Comparison of ENCODE assay signal across 24 mouse cellular contexts in the genomic region with DNA sequence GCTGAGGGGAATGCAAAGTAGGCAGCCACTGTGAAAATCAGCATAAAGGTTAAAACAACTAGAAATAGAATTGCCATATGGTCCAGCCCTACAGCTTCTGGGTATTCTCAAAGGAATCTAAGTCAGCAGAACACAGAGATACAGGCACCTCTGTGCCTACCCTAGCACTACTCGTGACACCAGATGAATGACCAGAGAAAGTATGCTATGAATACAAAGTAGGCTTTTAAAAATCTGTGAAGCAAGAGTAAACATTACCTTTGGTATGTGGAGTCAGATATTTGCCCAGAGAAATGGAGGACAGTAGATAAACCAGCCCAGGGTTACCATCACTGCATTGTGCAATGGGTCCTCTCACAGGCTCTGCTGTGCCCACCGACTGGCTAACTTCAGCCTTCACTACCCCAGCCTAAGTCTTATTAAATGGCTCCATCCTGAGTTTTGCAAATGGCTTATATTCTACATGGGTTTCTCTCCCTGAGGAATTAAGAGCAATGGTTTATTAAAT. TPM values are rescaled to one million over a fixed set of nuclear protein-coding genes. Genes with fewer than 3 reads are reported as not detected.
DNase-seq lines count a peak whose midpoint lies in the region; ATAC-seq and TF ChIP-seq lines count a peak whose summit lies in the region.
"Had no signal": no experiment of that assay in that cellular context is flagged by ENCODE, and none has a peak within 500 bp of the region (broad histone marks: within the 10 kb centered on the region; RNA-seq: fewer than 3 reads in every experiment).

No protein-coding gene starts in this region.

- H3K4me1 ChIP-seq in heart, embryonic 10.5 days: peaks cover 22% of the 10 kb centered on the region
- no peaks in the 10 kb centered on the region for H3K4me1 ChIP-seq in liver, embryonic 12.5 days
- no peaks in the 10 kb centered on the region; the same call in 1 of the 2 replicates for H3K4me1 ChIP-seq in liver, embryonic 11.5 days (replicated peaks; ENCODE audit: control insufficient read depth, insufficient read depth, low read length)
- no peaks in the 10 kb centered on the region for H3K4me1 ChIP-seq in liver, embryonic 14.5 days (replicated peaks; ENCODE audit: control insufficient read depth in 2 of 2, insufficient read depth in 2 of 2, low read length in 1 of 2)
- H3K4me1 ChIP-seq: embryonic facial prominence, embryonic 13.5 days; hindbrain, embryonic 15.5 days had no signal

- peak; percentile 39 for DNase-seq in heart, adult 11 months
- no peak for DNase-seq in heart, embryonic 10.5 days (ENCODE audit: low spot score)
- DNase-seq in liver, embryonic 11.5 days (ENCODE audit: low spot score): no peak
- DNase-seq in liver, embryonic 14.5 days (ENCODE audit: low read depth in 3 of 3, low spot score in 3 of 3): peak in 2 of 3 experiments; percentile 2 to 11
- no peak for DNase-seq in left cerebral cortex, adult 18-20 months (ENCODE audit: low spot score in 2 of 2)
- DNase-seq in right cerebral cortex, postnatal 14 days: no peak
- DNase-seq: adrenal gland, adult 2 months; adrenal gland, postnatal 25 days; cerebellum, adult 11-12 months; cerebellum, adult 9-10 months; cerebellum, postnatal 36 days; gastrocnemius, postnatal 36 days; heart, adult 2 months; heart, postnatal 36 days had no signal

- no peak for TF ChIP-seq CTCF in liver, embryonic 14.5 days (IDR thresholded peaks at IDR 0.05; ENCODE audit: low read depth)

- no peaks in the 10 kb centered on the region for H3K36me3 ChIP-seq in heart, embryonic 10.5 days
- no peaks in the 10 kb centered on the region for H3K36me3 ChIP-seq in liver, embryonic 12.5 days
- H3K36me3 ChIP-seq in liver, embryonic 11.5 days (ENCODE audit: control insufficient read depth, insufficient read depth, low read length): no peaks in the 10 kb centered on the region
- H3K36me3 ChIP-seq in liver, embryonic 14.5 days (replicated peaks; ENCODE audit: control insufficient read depth, insufficient read depth, low read depth): no peaks in the 10 kb centered on the region
- H3K36me3 ChIP-seq: embryonic facial prominence, embryonic 13.5 days; forebrain, embryonic 12.5 days; heart, embryonic 13.5 days; hindbrain, embryonic 15.5 days had no signal

- H3K4me3 ChIP-seq in heart, embryonic 10.5 days: no peak overlapping the region
- H3K4me3 ChIP-seq in liver, embryonic 12.5 days: no peak overlapping the region
- H3K4me3 ChIP-seq in liver, embryonic 11.5 days (ENCODE audit: low read depth, low read length): no peak overlapping the region
- H3K4me3 ChIP-seq in liver, embryonic 14.5 days (ENCODE audit: insufficient read depth in 1 of 2, low read depth in 2 of 2, low read length in 2 of 2): no peak overlapping the region
- H3K4me3 ChIP-seq: embryonic facial prominence, embryonic 13.5 days; forebrain, embryonic 12.5 days; heart, adult 2 months; heart, embryonic 13.5 days; hindbrain, embryonic 15.5 days had no signal

- 75% methylated on average over 2 of the region's 2 CpGs for WGBS in heart, embryonic 10.5 days
- WGBS in liver, embryonic 12.5 days (ENCODE audit: insufficient replicate concordance): 57% methylated on average over 2 of the region's 2 CpGs
- WGBS in liver, embryonic 11.5 days: 70% methylated on average over 2 of the region's 2 CpGs
- 63% methylated on average over 2 of the region's 2 CpGs for WGBS in liver, embryonic 14.5 days (ENCODE audit: insufficient replicate concordance)

- H3K27me3 ChIP-seq in heart, embryonic 10.5 days (ENCODE audit: insufficient read depth, poor library complexity, severe bottlenecking): no peaks in the 10 kb centered on the region
- H3K27me3 ChIP-seq in liver, embryonic 12.5 days (replicated peaks): no peaks in the 10 kb centered on the region
- no peaks in the 10 kb centered on the region for H3K27me3 ChIP-seq in liver, embryonic 11.5 days (replicated peaks; ENCODE audit: control insufficient read depth, insufficient read depth, low read length)
- H3K27me3 ChIP-seq in liver, embryonic 14.5 days (ENCODE audit: control insufficient read depth, insufficient read depth, low read length): no peaks in the 10 kb centered on the region
- H3K27me3 ChIP-seq: embryonic facial prominence, embryonic 13.5 days; forebrain, embryonic 12.5 days; heart, embryonic 13.5 days; hindbrain, embryonic 15.5 days had no signal

- H3K9ac ChIP-seq in liver, embryonic 12.5 days: no peak overlapping the region
- H3K9ac ChIP-seq in liver, embryonic 11.5 days (ENCODE audit: low read depth, low read length): no peak overlapping the region
- no peak overlapping the region for H3K9ac ChIP-seq in liver, embryonic 14.5 days (replicated peaks)
- H3K9ac ChIP-seq: embryonic facial prominence, embryonic 13.5 days; forebrain, embryonic 12.5 days; heart, embryonic 13.5 days; hindbrain, embryonic 15.5 days had no signal

- no peaks in the 10 kb centered on the region for H3K9me3 ChIP-seq in heart, embryonic 10.5 days
- H3K9me3 ChIP-seq in liver, embryonic 12.5 days (replicated peaks): no peaks in the 10 kb centered on the region
- H3K9me3 ChIP-seq in liver, embryonic 11.5 days (ENCODE audit: control insufficient read depth, low read length): no peaks in the 10 kb centered on the region
- no peaks in the 10 kb centered on the region for H3K9me3 ChIP-seq in liver, embryonic 14.5 days (ENCODE audit: control insufficient read depth, low read length)
- H3K9me3 ChIP-seq: embryonic facial prominence, embryonic 13.5 days; forebrain, embryonic 12.5 days; heart, embryonic 13.5 days; hindbrain, embryonic 15.5 days had no signal

- H3K4me2 ChIP-seq in liver, embryonic 12.5 days: no peak overlapping the region
- no peak overlapping the region for H3K4me2 ChIP-seq in liver, embryonic 11.5 days
- no peak overlapping the region for H3K4me2 ChIP-seq in liver, embryonic 14.5 days (ENCODE audit: low read depth)
- H3K4me2 ChIP-seq: embryonic facial prominence, embryonic 13.5 days; forebrain, embryonic 12.5 days; heart, embryonic 13.5 days; hindbrain, embryonic 15.5 days had no signal

- peak; percentile 44 for ATAC-seq in liver, embryonic 12.5 days
- no peak for ATAC-seq in liver, embryonic 11.5 days (replicated peaks; ENCODE audit: low FRiP score)
- ATAC-seq in liver, embryonic 14.5 days (ENCODE audit: insufficient read depth): peak; percentile 55; the same call in 1 of the 2 replicates
- ATAC-seq in granulocyte monocyte progenitor cell, adult 5-6 weeks (replicated peaks; ENCODE audit: poor library complexity, severe bottlenecking): no peak
- ATAC-seq: forebrain, embryonic 16.5 days had no signal

- no peak overlapping the region for H3K27ac ChIP-seq in heart, embryonic 10.5 days
- H3K27ac ChIP-seq in liver, embryonic 12.5 days: no peak overlapping the region
- H3K27ac ChIP-seq in liver, embryonic 11.5 days (ENCODE audit: low read depth, low read length): no peak overlapping the region
- no peak overlapping the region for H3K27ac ChIP-seq in liver, embryonic 14.5 days
- H3K27ac ChIP-seq: embryonic facial prominence, embryonic 13.5 days; forebrain, embryonic 12.5 days; heart, adult 2 months; heart, embryonic 13.5 days; hindbrain, embryonic 15.5 days had no signal

- TF ChIP-seq EP300 in liver, embryonic 14.5 days (IDR thresholded peaks at IDR 0.05; ENCODE audit: low read depth): no peak

RNA-seq across cellular contexts. Expression of gene 1700086D15Rik, which starts 22.5 kb away (rescaled TPM):
- 0.14 and 0.16 TPM in 2 replicates for polyA plus RNA-seq in heart, embryonic 10.5 days (2016; fragmentation: Nextera tagmentation; extraction: Ambion mirVana)
- not detected in 2 replicates for polyA plus RNA-seq in liver, embryonic 12.5 days (2016; fragmentation: Nextera tagmentation; extraction: Ambion mirVana)
- not detected in 2 replicates for polyA plus RNA-seq in liver, embryonic 11.5 days (2014; fragmentation: Nextera tagmentation; extraction: Ambion mirVana)
- polyA plus RNA-seq in liver, embryonic 14.5 days (2012; rRNA removed): not detected in 2 replicates
- not detected in 2 replicates for polyA plus RNA-seq in liver, embryonic 14.5 days (2014; fragmentation: Nextera tagmentation; extraction: Ambion mirVana)
- total RNA-seq in left cerebral cortex, adult 18-20 months (2021): 1 to 10 TPM; 2.5 TPM
- total RNA-seq in granulocyte monocyte progenitor cell, adult 5-6 weeks (2014; fragmentation: Nextera tagmentation): not detected in 2 replicates
- not detected in 2 replicates for total RNA-seq in granulocyte monocyte progenitor cell, adult 5-6 weeks (2017)
- total RNA-seq: adrenal gland, adult 2 months; adrenal gland, postnatal 25 days; heart, postnatal 36 days; MEL had no signal
- polyA plus RNA-seq: adrenal gland, adult 2 months; C2C12; embryonic facial prominence, embryonic 13.5 days; forebrain, embryonic 16.5 days; heart, adult 2 months; hindbrain, embryonic 11.5 days; hindbrain, embryonic 15.5 days had no signal

RNA-seq across cellular contexts. Expression of gene Arhgap44, which starts 25.6 kb away (rescaled TPM):
- 8.4 and 11.3 TPM in 2 replicates for polyA plus RNA-seq in heart, embryonic 10.5 days (2016; fragmentation: Nextera tagmentation; extraction: Ambion mirVana)
- 1.0 and 1.2 TPM in 2 replicates for polyA plus RNA-seq in liver, embryonic 12.5 days (2016; fragmentation: Nextera tagmentation; extraction: Ambion mirVana)
- polyA plus RNA-seq in liver, embryonic 11.5 days (2014; fragmentation: Nextera tagmentation; extraction: Ambion mirVana): 1.6 and 2.1 TPM in 2 replicates
- 0.44 and 0.51 TPM in 2 replicates for polyA plus RNA-seq in liver, embryonic 14.5 days (2012; rRNA removed)
- 0.55 and 0.59 TPM in 2 replicates for polyA plus RNA-seq in liver, embryonic 14.5 days (2014; fragmentation: Nextera tagmentation; extraction: Ambion mirVana)
- 100 to 1,000 TPM; 139 to 154 TPM for total RNA-seq in left cerebral cortex, adult 18-20 months (2021)
- total RNA-seq in granulocyte monocyte progenitor cell, adult 5-6 weeks (2014; fragmentation: Nextera tagmentation): not detected in 2 replicates
- not detected in 2 replicates for total RNA-seq in granulocyte monocyte progenitor cell, adult 5-6 weeks (2017)
- total RNA-seq: MEL had no signal

Comparison
In these comparisons a context has a peak if more than half of its experiments do, and no peak if none do; other contexts are left out.
1. DNase-seq: peak in heart, adult 11 months (single experiment) and liver, embryonic 14.5 days (2 of 3); none in heart, embryonic 10.5 days (single experiment), liver, embryonic 11.5 days (single experiment), left cerebral cortex, adult 18-20 months (0 of 2) and right cerebral cortex, postnatal 14 days (single experiment).
2. ATAC-seq: peak in liver, embryonic 12.5 days (single experiment) and liver, embryonic 14.5 days (single experiment); none in liver, embryonic 11.5 days (single experiment) and granulocyte monocyte progenitor cell, adult 5-6 weeks (single experiment).